Mouse (Mus musculus): ENCODE results near the gene Kpna1. TPM values are rescaled to one million over a fixed set of nuclear protein-coding genes. Genes with fewer than 3 reads are reported as not detected.
"Not testable (repeated sequence)": the region's sequence is repeated elsewhere in the genome, so short reads cannot be mapped to it uniquely, and the experiment has no call there.

Kpna1 gene
- polyA plus RNA-seq (2015; fragmentation: Nextera tagmentation; extraction: Ambion mirVana): 31.7 and 33.0 TPM in 2 replicates

DNA sequence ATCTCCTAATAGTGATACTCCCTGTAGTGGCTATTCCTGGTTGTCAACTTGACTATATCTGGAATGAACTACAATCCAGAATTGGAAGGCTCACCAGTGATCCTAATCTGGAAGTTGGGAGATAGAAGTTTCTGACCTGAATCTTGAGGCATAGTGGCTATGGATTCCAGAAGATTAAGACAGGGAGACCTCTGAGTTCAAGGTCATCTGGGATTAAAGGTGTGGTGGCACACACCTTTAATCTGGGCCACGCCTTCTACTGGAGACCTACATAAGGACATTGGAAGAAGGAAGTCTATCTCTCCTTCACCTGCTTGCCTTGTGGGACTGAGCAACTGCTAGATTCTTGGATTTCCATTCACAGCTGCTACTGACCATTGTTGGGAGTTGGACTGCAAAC, at the start of gene Kpna1:
Kpna1 (plus strand) TSS at position 301 of the 400 bp plus-strand sequence.
- H3K4me1 ChIP-seq; H3K36me3 ChIP-seq; H3K4me2 ChIP-seq; H3K9ac ChIP-seq; H3K4me3 ChIP-seq; H3K27ac ChIP-seq; ATAC-seq (ENCODE audit: borderline replicate concordance, extremely low read depth, low FRiP score, low TSS enrichment); H3K9me3 ChIP-seq; H3K27me3 ChIP-seq: not testable (repeated sequence)
- 80% methylated on average over 1 of the region's 1 CpGs for WGBS

DNA sequence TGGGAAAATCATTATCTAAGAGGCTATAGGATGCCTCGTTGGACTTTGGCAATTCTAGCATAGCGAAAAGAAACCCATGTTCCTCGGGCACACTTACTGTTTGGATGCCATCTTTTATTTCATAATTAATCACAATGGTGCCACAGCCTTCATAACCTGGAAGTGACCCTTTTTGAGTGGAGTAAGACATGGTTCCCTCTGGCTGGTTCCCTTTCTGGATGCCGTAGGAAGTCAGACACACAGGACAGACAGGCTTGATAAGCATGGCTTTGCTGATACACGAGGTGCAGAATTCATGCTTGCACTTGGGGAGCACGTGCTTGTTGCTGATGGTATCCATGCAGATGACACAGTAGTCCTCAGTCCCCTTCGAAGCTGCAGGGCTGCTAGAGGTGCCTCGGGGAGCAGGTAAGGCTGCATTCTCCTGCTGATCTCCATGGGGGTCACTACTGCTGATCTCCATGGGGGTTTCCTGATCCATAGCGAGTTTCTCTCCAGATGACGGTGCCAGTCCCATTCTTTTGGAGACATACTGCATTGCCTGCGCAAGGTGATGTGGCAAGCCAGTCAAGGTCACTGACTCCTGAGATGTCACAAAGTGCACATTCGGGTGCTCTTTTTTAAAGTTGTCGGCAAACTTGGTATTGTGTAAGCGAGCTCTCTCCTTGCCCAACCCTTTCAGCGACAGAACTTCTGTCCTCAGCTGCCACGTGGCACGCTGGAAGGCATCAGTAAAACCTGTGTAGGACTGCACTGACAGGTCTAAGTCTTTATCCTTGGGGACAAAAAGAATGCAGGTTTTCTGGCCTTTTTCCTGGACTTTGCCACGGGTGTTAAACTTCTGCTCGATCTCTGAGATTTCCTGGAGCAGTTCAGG, 46.1 kb upstream of the Kpna1 start:
- Histone ChIP-seq H3K4me2 (no peak overlapping the region), H3K27me3 (no peaks in the 10 kb centered on the region), H3K36me3 (no peaks in the 10 kb centered on the region), H3K4me1 (no peaks in the 10 kb centered on the region), H3K9me3 (no peaks in the 10 kb centered on the region), H3K9ac (no peak overlapping the region), H3K4me3 (no peak overlapping the region), H3K27ac (no peak overlapping the region)
- no peak for ATAC-seq (ENCODE audit: borderline replicate concordance, extremely low read depth, low FRiP score, low TSS enrichment)
- 77% methylated on average over 19 of the region's 19 CpGs for whole genome bisulfite sequencing

GRCm38 (mm10) chr16:35933181-35933580, 45.4 kb upstream of the Kpna1 start:
- no peak overlapping the region for H3K4me2 ChIP-seq
- no peak overlapping the region for H3K9ac ChIP-seq
- H3K4me3 ChIP-seq: no peak overlapping the region
- no peaks in the 10 kb centered on the region; the same call in 1 of the 2 replicates for H3K27me3 ChIP-seq
- no peak overlapping the region for H3K27ac ChIP-seq
- 72% methylated on average over 10 of the region's 10 CpGs for WGBS
- no peaks in the 10 kb centered on the region for H3K4me1 ChIP-seq
- no peaks in the 10 kb centered on the region for H3K36me3 ChIP-seq
- H3K9me3 ChIP-seq: no peaks in the 10 kb centered on the region
- no peak for ATAC-seq (ENCODE audit: borderline replicate concordance, extremely low read depth, low FRiP score, low TSS enrichment)

GRCm38 (mm10) chr16:35938211-35939151, 40.1 kb upstream of the Kpna1 start, which contains the start of the genes Parp9 and Dtx3l:
Parp9 (plus strand) TSS chr16:35938470.
Dtx3l (minus strand) TSS chr16:35939151.
- peak within 1 kb of the TSS; percentile 54 for H3K27ac ChIP-seq
- H3K9me3 ChIP-seq: no peaks in the 10 kb centered on the region
- H3K4me1 ChIP-seq: peaks cover 8% of the 10 kb centered on the region; the same call in 1 of the 2 replicates
- peak; percentile 58 for ATAC-seq (ENCODE audit: borderline replicate concordance, extremely low read depth, low FRiP score, low TSS enrichment)
- H3K9ac ChIP-seq: peak within 1 kb of the TSS; percentile 53
- H3K4me2 ChIP-seq: peak within 1 kb of the TSS; percentile 71
- peak within 1 kb of the TSS; percentile 60 for H3K4me3 ChIP-seq
- H3K36me3 ChIP-seq: no peaks in the 10 kb centered on the region
- no peaks in the 10 kb centered on the region; the same call in 1 of the 2 replicates for H3K27me3 ChIP-seq
- 1% methylated on average over 52 of the region's 52 CpGs for WGBS

- Histone ChIP-seq H3K4me1 (peaks cover 8% of the 10 kb centered on the region; the same call in 1 of the 2 replicates), H3K9me3 (no peaks in the 10 kb centered on the region), H3K36me3 (no peaks in the 10 kb centered on the region), H3K27me3 (no peaks in the 10 kb centered on the region; the same call in 1 of the 2 replicates), H3K4me2 (peak overlapping the region; percentile 71), H3K4me3 (peak overlapping the region; percentile 60), H3K9ac (peak overlapping the region; percentile 53), H3K27ac (peak overlapping the region; percentile 54)
- whole genome bisulfite sequencing: 7% methylated on average over 6 of the region's 6 CpGs
- ATAC-seq (ENCODE audit: borderline replicate concordance, extremely low read depth, low FRiP score, low TSS enrichment): peak; percentile 27; the same call in 1 of the 2 replicates
These were observed 39.3 kb upstream of the Kpna1 start for GRCm38 (mm10) chr16:35939261-35939660.

- Histone ChIP-seq H3K4me3 (peak overlapping the region; percentile 60), H3K27me3 (no peaks in the 10 kb centered on the region; the same call in 1 of the 2 replicates), H3K9ac (0 out of 2 replicates have a peak overlapping the region, but pooled peaks have one; percentile 53), H3K9me3 (no peaks in the 10 kb centered on the region), H3K27ac (peak overlapping the region; percentile 54), H3K4me1 (peaks cover 8% of the 10 kb centered on the region; the same call in 1 of the 2 replicates), H3K4me2 (peak overlapping the region; percentile 71), H3K36me3 (no peaks in the 10 kb centered on the region)
- ATAC-seq (ENCODE audit: borderline replicate concordance, extremely low read depth, low FRiP score, low TSS enrichment): peak; percentile 62; the same call in 1 of the 2 replicates
- WGBS: 10% methylated on average over 9 of the region's 9 CpGs
These were observed 38.9 kb upstream of the Kpna1 start for GRCm38 (mm10) chr16:35939690-35940089.

- Histone ChIP-seq H3K4me1 (peaks cover 8% of the 10 kb centered on the region; the same call in 1 of the 2 replicates), H3K27me3 (no peaks in the 10 kb centered on the region; the same call in 1 of the 2 replicates), H3K9me3 (no peaks in the 10 kb centered on the region), H3K9ac (no peak overlapping the region), H3K27ac (no peak overlapping the region), H3K4me2 (no peak overlapping the region), H3K4me3 (no peak overlapping the region), H3K36me3 (no peaks in the 10 kb centered on the region)
- 77% methylated on average over 7 of the region's 7 CpGs for WGBS
- no peak for ATAC-seq (ENCODE audit: borderline replicate concordance, extremely low read depth, low FRiP score, low TSS enrichment)
These were observed 37.2 kb upstream of the Kpna1 start for GRCm38 (mm10) chr16:35941382-35941781.

DNA sequence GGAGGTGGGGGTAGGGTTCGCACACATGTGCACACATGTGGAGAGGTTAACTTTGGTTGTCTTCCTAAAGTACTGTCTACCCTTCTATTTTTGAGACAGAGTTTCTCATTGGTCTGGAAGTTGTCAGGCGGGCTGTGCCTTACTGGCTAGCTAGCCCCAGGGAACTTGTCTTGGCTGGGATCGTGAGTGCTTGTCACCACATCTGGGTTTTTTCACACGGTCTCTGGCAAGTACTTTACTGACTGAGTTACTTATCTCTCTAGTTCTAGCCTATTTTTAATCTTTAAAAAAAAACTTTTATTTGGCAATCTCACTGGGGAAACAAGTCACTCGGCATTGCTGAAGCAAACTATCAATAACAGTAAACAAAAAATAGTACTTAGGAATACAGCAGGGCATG, 29.3 kb upstream of the Kpna1 start:
- no peak overlapping the region for H3K4me3 ChIP-seq
- no peaks in the 10 kb centered on the region for H3K9me3 ChIP-seq
- no peaks in the 10 kb centered on the region for H3K36me3 ChIP-seq
- no peak overlapping the region for H3K27ac ChIP-seq
- H3K9ac ChIP-seq: no peak overlapping the region
- no peaks in the 10 kb centered on the region for H3K27me3 ChIP-seq
- no peak for ATAC-seq (ENCODE audit: borderline replicate concordance, extremely low read depth, low FRiP score, low TSS enrichment)
- no peak overlapping the region for H3K4me2 ChIP-seq
- no peaks in the 10 kb centered on the region for H3K4me1 ChIP-seq
- WGBS: 73% methylated on average over 5 of the region's 5 CpGs

- Histone ChIP-seq H3K27ac (no peak overlapping the region), H3K27me3 (no peaks in the 10 kb centered on the region), H3K36me3 (no peaks in the 10 kb centered on the region), H3K9ac (no peak overlapping the region), H3K4me2 (no peak overlapping the region), H3K4me3 (no peak overlapping the region), H3K9me3 (no peaks in the 10 kb centered on the region), H3K4me1 (no peaks in the 10 kb centered on the region)
- ATAC-seq (ENCODE audit: borderline replicate concordance, extremely low read depth, low FRiP score, low TSS enrichment): no peak
- WGBS: 85% methylated on average over 3 of the region's 3 CpGs
These were observed 27.3 kb upstream of the Kpna1 start for GRCm38 (mm10) chr16:35951216-35951615.

DNA sequence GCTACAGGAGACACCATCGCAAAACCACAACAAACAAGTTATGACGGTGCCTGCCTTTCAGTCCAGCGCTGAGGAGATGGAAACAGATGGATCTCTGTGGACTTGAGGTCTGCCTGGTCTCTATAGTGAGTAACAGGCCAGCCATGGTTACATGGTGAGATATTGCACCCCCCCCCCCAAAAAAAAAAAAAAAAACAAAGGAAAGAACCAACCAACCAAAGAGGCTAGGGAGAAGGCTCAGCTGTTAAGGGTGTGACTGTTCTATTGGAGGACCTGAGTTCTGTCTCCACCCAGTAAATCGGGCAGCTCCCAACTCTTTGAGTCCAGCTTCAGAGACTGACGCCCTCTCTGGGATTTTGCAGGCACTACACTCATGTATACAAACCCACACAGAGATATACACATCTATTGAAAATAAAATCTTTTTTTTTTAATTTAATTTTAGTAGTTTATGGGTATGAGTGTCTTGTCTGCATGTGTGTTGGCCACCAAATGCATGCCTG, 25.9 kb upstream of the Kpna1 start:
- Histone ChIP-seq H3K27ac (no peak overlapping the region), H3K9ac (no peak overlapping the region), H3K4me1 (no peaks in the 10 kb centered on the region), H3K4me3 (no peak overlapping the region), H3K4me2 (no peak overlapping the region), H3K9me3 (no peaks in the 10 kb centered on the region), H3K27me3 (no peaks in the 10 kb centered on the region), H3K36me3 (no peaks in the 10 kb centered on the region)
- no peak for ATAC-seq (ENCODE audit: borderline replicate concordance, extremely low read depth, low FRiP score, low TSS enrichment)
- 82% methylated on average over 5 of the region's 5 CpGs for WGBS

- not testable (repeated sequence) for H3K9ac ChIP-seq; H3K9me3 ChIP-seq; H3K36me3 ChIP-seq; H3K27ac ChIP-seq; H3K27me3 ChIP-seq; H3K4me3 ChIP-seq; H3K4me2 ChIP-seq; ATAC-seq (ENCODE audit: borderline replicate concordance, extremely low read depth, low FRiP score, low TSS enrichment); H3K4me1 ChIP-seq
- WGBS: 67% methylated on average over 4 of the region's 4 CpGs
These were observed 12.6 kb upstream of the Kpna1 start for GRCm38 (mm10) chr16:35965991-35966390.

All from lung, embryonic 15.5 days (tissue).